Mouse (Mus musculus) kidney, adult 11 months (tissue): ENCODE measurements at regions not wholly inside any gene's neighbourhood (a gene's known extent, or its start where the extent isn't known, plus 50 kb on each side); places are given as distances from the start of the nearest gene placed in this dataset.
A peak's percentile ranks its signal among the peaks of the same experiment; 100 is the strongest.

ENCODE experiments used
- DNase-seq: peaks from one replicate; pipeline ENCODE4 v3.0.0; 2022

GRCm38 (mm10) chr4:152724741-152725140, 247.1 kb upstream of the Kcnab2 start:
- DNase-seq: no peak

GRCm38 (mm10) chr4:152724026-152724425, 246.4 kb upstream of the Kcnab2 start:
- no peak for DNase-seq

GRCm38 (mm10) chr4:152720528-152720927, 242.9 kb upstream of the Kcnab2 start:
- DNase-seq: no peak

- no peak for DNase-seq
Observed at GRCm38 (mm10) chr4:152719416-152720127, 241.9 kb upstream of the Kcnab2 start.

- no peak for DNase-seq
Observed at GRCm38 (mm10) chr4:152710339-152710738, 232.7 kb upstream of the Kcnab2 start.

GRCm38 (mm10) chr4:152700217-152700616, 222.5 kb upstream of the Kcnab2 start:
- no peak for DNase-seq

- no peak for DNase-seq
Observed at GRCm38 (mm10) chr4:152697247-152697960, 219.7 kb upstream of the Kcnab2 start.

- DNase-seq: no peak
Observed at GRCm38 (mm10) chr4:152691735-152692134, 214.1 kb upstream of the Kcnab2 start.

GRCm38 (mm10) chr4:152691302-152691701, 213.6 kb upstream of the Kcnab2 start:
- no peak for DNase-seq

GRCm38 (mm10) chr4:152690766-152691165, 213.1 kb upstream of the Kcnab2 start:
- no peak for DNase-seq

- no peak for DNase-seq
Observed at GRCm38 (mm10) chr4:152689831-152690230, 212.2 kb upstream of the Kcnab2 start.

GRCm38 (mm10) chr4:152686509-152687081, 208.9 kb upstream of the Kcnab2 start:
- no peak for DNase-seq

- DNase-seq: no peak
Observed at GRCm38 (mm10) chr4:152674140-152674539, 196.5 kb upstream of the Kcnab2 start.

- DNase-seq: no peak
Observed at GRCm38 (mm10) chr4:152663482-152663881, 185.8 kb upstream of the Kcnab2 start.

GRCm38 (mm10) chr4:152663069-152663468, 185.4 kb upstream of the Kcnab2 start:
- DNase-seq: no peak

GRCm38 (mm10) chr4:152662439-152662838, 184.8 kb upstream of the Kcnab2 start:
- no peak for DNase-seq

GRCm38 (mm10) chr4:152650198-152650597, 172.5 kb upstream of the Kcnab2 start:
- no peak for DNase-seq

- DNase-seq: peak; percentile 22
Observed at GRCm38 (mm10) chr4:152647620-152648019, 169.9 kb upstream of the Kcnab2 start.

- peak; percentile 4 for DNase-seq
Observed at GRCm38 (mm10) chr4:152647084-152647483, 169.4 kb upstream of the Kcnab2 start.

GRCm38 (mm10) chr4:152637088-152637487, 159.4 kb upstream of the Kcnab2 start:
- DNase-seq: no peak

GRCm38 (mm10) chr4:152633896-152634295, 156.2 kb upstream of the Kcnab2 start:
- DNase-seq: no peak

- DNase-seq: no peak
Observed at GRCm38 (mm10) chr4:152628111-152628510, 150.4 kb upstream of the Kcnab2 start.

GRCm38 (mm10) chr4:152625032-152626003, 147.6 kb upstream of the Kcnab2 start:
- peak; percentile 5 for DNase-seq
